Mouse (Mus musculus) bone marrow, adult 2 months (tissue): Measurements from ENCODE around the gene Sqstm1. TPM values are rescaled to one million over a fixed set of nuclear protein-coding genes. Genes with fewer than 3 reads are reported as not detected.

Experiments
- H3K27ac ChIP-seq: fragments of 200-500 bp; 2 replicates; pipeline ENCODE4 v1.5.1; 2012; ENCODE audit warnings: low read depth, mild to moderate bottlenecking, control low read depth, inconsistent platforms, low read length; ENCODE audit not compliant: control insufficient read depth, poor library complexity, insufficient read depth
- H3K4me1 ChIP-seq: fragments of 200-500 bp; 2 replicates; pipeline ENCODE4 v1.6.1; 2011; ENCODE audit warnings: low read length; ENCODE audit not compliant: control insufficient read depth, insufficient read depth
- H3K4me3 ChIP-seq: fragments of 200-500 bp; replicated peaks from 2 replicates; pipeline ENCODE3; 2011; ENCODE audit warnings: mild to moderate bottlenecking, low read depth, low read length, control low read depth; ENCODE audit not compliant: control insufficient read depth
- CTCF ChIP-seq: fragments of 200-500 bp; IDR thresholded peaks from 2 replicates; pipeline ENCODE4 v1.5.1; 2011; ENCODE audit warnings: low read length, control low read depth; ENCODE audit not compliant: control insufficient read depth, insufficient read depth
- POLR2A ChIP-seq: fragments of 200-500 bp; IDR thresholded peaks from 2 replicates; pipeline ENCODE4 v1.6.1; 2011; ENCODE audit warnings: low read depth, mild to moderate bottlenecking, control low read depth, low read length, borderline replicate concordance; ENCODE audit not compliant: control insufficient read depth
- WGBS: fragments of 180-500 bp; shearing (Covaris S2); methylation state at CpG from one replicate; pipeline ENCODE4 v1.1.7; 2018; 5-methylcytosine and 5-hydroxymethylcytosine counted together
- polyA plus RNA-seq: library from polyadenylated mRNA; stranded (reverse); fragments of >200 nt; gene quantifications from 2 replicates; pipeline ENCODE4 v1.2.4, GENCODE M21; 2011; ENCODE audit warnings: low replicate concordance; ENCODE audit not compliant: missing spikeins, insufficient read depth, insufficient read length

Gene Sqstm1
- polyA plus RNA-seq = 172 TPM in 2 replicates

- under 1% methylated on average over 48 of the region's 48 CpGs for WGBS
- peak; percentile 98 for TF ChIP-seq POLR2A
- no peak for TF ChIP-seq CTCF
These were observed at the start of gene Sqstm1, which contains the start of gene Mgat4b for GRCm38 (mm10) chr11:50210505-50211151. Sqstm1 (minus strand) TSS chr11:50210827. Mgat4b (plus strand) TSS chr11:50210890.

GRCm38 (mm10) chr11:50258310-50258709 lies 47.7 kb upstream of the Sqstm1 start:
- Histone ChIP-seq H3K4me3 (no peak overlapping the region), H3K4me1 (no peaks in the 10 kb centered on the region), H3K27ac (no peak overlapping the region)
- 86% methylated on average over 7 of the region's 7 CpGs for WGBS
- TF ChIP-seq CTCF (no peak), POLR2A (no peak)

More at GRCm38 (mm10) chr11:50210505-50211151, at the start of gene Sqstm1, which contains the start of gene Mgat4b:
- Histone ChIP-seq H3K27ac (peak within 1 kb of the TSS; percentile 100), H3K4me3 (peak within 1 kb of the TSS; percentile 92), H3K4me1 (no peaks in the 10 kb centered on the region)

GRCm38 (mm10) chr11:50256615-50257014 lies 46.0 kb upstream of the Sqstm1 start:
- H3K27ac ChIP-seq = no peak overlapping the region
- no peak for TF ChIP-seq CTCF
- 30% methylated on average over 7 of the region's 7 CpGs for WGBS
- no peak overlapping the region for H3K4me3 ChIP-seq
- no peaks in the 10 kb centered on the region for H3K4me1 ChIP-seq

- TF ChIP-seq POLR2A (no peak), CTCF (no peak)
- WGBS = 91% methylated on average over 12 of the region's 12 CpGs
- no peak overlapping the region for H3K4me3 ChIP-seq
- no peaks in the 10 kb centered on the region; the same call in 1 of the 2 replicates for H3K4me1 ChIP-seq
- no peak overlapping the region for H3K27ac ChIP-seq
These were observed 43.5 kb upstream of the Sqstm1 start for GRCm38 (mm10) chr11:50254010-50254580.

GRCm38 (mm10) chr11:50253393-50253792 lies 42.8 kb upstream of the Sqstm1 start:
- Histone ChIP-seq H3K4me3 (no peak overlapping the region), H3K27ac (no peak overlapping the region), H3K4me1 (no peaks in the 10 kb centered on the region; the same call in 1 of the 2 replicates)
- 89% methylated on average over 1 of the region's 1 CpGs for WGBS
- no peak for TF ChIP-seq CTCF
- no peak for TF ChIP-seq POLR2A

GRCm38 (mm10) chr11:50252684-50253265 lies 42.1 kb upstream of the Sqstm1 start:
- WGBS = 76% methylated on average over 11 of the region's 11 CpGs
- Histone ChIP-seq H3K4me3 (no peak overlapping the region), H3K27ac (no peak overlapping the region), H3K4me1 (no peaks in the 10 kb centered on the region; the same call in 1 of the 2 replicates)
- TF ChIP-seq CTCF (no peak), POLR2A (no peak)

- Histone ChIP-seq H3K4me3 (no peak overlapping the region), H3K4me1 (no peaks in the 10 kb centered on the region; the same call in 1 of the 2 replicates), H3K27ac (no peak overlapping the region; the same call in 1 of the 2 replicates)
- TF ChIP-seq CTCF (no peak), POLR2A (no peak)
- WGBS = 77% methylated on average over 3 of the region's 3 CpGs
These were observed 41.5 kb upstream of the Sqstm1 start for GRCm38 (mm10) chr11:50252166-50252565.

- Histone ChIP-seq H3K4me3 (no peak overlapping the region), H3K4me1 (peaks cover 1% of the 10 kb centered on the region; the same call in 1 of the 2 replicates), H3K27ac (no peak overlapping the region)
- 81% methylated on average over 7 of the region's 7 CpGs for WGBS
- TF ChIP-seq CTCF (no peak), POLR2A (no peak)
These were observed 38.0 kb upstream of the Sqstm1 start for GRCm38 (mm10) chr11:50248473-50249171.
